Mouse (Mus musculus) MEL (cell line): ENCODE data around the gene Kmt2d. TPM values are rescaled to one million over a fixed set of nuclear protein-coding genes. Genes with fewer than 3 reads are reported as not detected.
"Not testable (repeated sequence)": the region's sequence is repeated elsewhere in the genome, so short reads cannot be mapped to it uniquely, and the experiment has no call there.

Source experiments
- DNase-seq: peaks from one replicate; pipeline ENCODE4 v3.0.0; 2011; ENCODE audit warnings: low read depth, low spot score
- H3K27ac ChIP-seq: 2 replicates; pipeline ENCODE4 v1.5.1; 2012; ENCODE audit warnings: low read depth, mild to moderate bottlenecking, control low read depth, low read length, moderate library complexity; ENCODE audit not compliant: control insufficient read depth
- H3K27me3 ChIP-seq, 2 experiments: fragments of 150-350 bp in 1 of 2; sonication (generic) in 1 of 2; 2 replicates each; pipeline ENCODE4 v1.6.1; 2012; ENCODE audit warnings: low read length in 2 of 2, mild to moderate bottlenecking in 2 of 2, improper control_type of control experiment in 1 of 2, moderate library complexity in 1 of 2; ENCODE audit not compliant: insufficient read depth in 2 of 2, control insufficient read depth in 1 of 2
- H3K36me3 ChIP-seq, 2 experiments: 2 replicates each; pipeline ENCODE4 v1.6.1; 2012 to 2014; ENCODE audit warnings: low read length in 2 of 2, improper control_type of control experiment in 1 of 2, inconsistent platforms in 1 of 2, mild to moderate bottlenecking in 1 of 2; ENCODE audit not compliant: insufficient read depth in 2 of 2, control insufficient read depth in 1 of 2
- H3K4me1 ChIP-seq, 2 experiments: fragments of 150-350 bp in 1 of 2; sonication (generic) in 1 of 2; 2 replicates each; pipeline ENCODE4 v1.6.1; 2012; ENCODE audit warnings: low read length in 2 of 2, improper control_type of control experiment in 1 of 2, mild to moderate bottlenecking in 1 of 2; ENCODE audit not compliant: insufficient read depth in 2 of 2, control insufficient read depth in 1 of 2
- H3K4me3 ChIP-seq, 2 experiments: fragments of 150-350 bp in 1 of 2; sonication (generic) in 1 of 2; 2 replicates each; pipeline ENCODE4 v1.5.1; 2012; ENCODE audit warnings: low read depth in 2 of 2, low read length in 2 of 2, mild to moderate bottlenecking in 2 of 2, moderate library complexity in 2 of 2, control low read depth in 1 of 2, improper control_type of control experiment in 1 of 2; ENCODE audit not compliant: control insufficient read depth in 1 of 2, insufficient read depth in 1 of 2
- H3K79me2 ChIP-seq: 2 replicates; pipeline ENCODE4 v1.6.1; 2012; ENCODE audit warnings: mild to moderate bottlenecking, low read length, moderate library complexity; ENCODE audit not compliant: control insufficient read depth, poor library complexity, insufficient read depth
- H3K9ac ChIP-seq: 2 replicates; pipeline ENCODE4 v1.6.1; 2012; ENCODE audit warnings: low read depth, mild to moderate bottlenecking, control low read depth, low read length, moderate library complexity; ENCODE audit not compliant: control insufficient read depth, poor library complexity, severe bottlenecking
- H3K9me3 ChIP-seq: fragments of 150-350 bp; sonication (generic); replicated peaks from 2 replicates; pipeline ENCODE4 v1.6.1; 2012; ENCODE audit warnings: mild to moderate bottlenecking, low read length, improper control_type of control experiment, moderate library complexity; ENCODE audit not compliant: insufficient read depth
- CTCF ChIP-seq, 3 experiments: IDR thresholded peaks in 2 of 3; conservative IDR thresholded peaks in 1 of 3; 2 replicates each; pipeline ENCODE4 v1.5.1; 2011 to 2012; ENCODE audit warnings: low read length in 3 of 3, low read depth in 2 of 3, mild to moderate bottlenecking in 2 of 3, improper control_type of control experiment in 1 of 3, inconsistent platforms in 1 of 3, mixed read lengths in 1 of 3, moderate library complexity in 1 of 3; ENCODE audit not compliant: control insufficient read depth in 1 of 3, insufficient read depth in 1 of 3, poor library complexity in 1 of 3, severe bottlenecking in 1 of 3
- EP300 ChIP-seq, 2 experiments: IDR thresholded peaks; 2 replicates each; pipeline ENCODE4 v1.6.1; 2011; ENCODE audit warnings: improper control_type of control experiment in 2 of 2, low read length in 2 of 2, low read depth in 1 of 2, mild to moderate bottlenecking in 1 of 2
- KAT2A ChIP-seq: conservative IDR thresholded peaks from 2 replicates; pipeline ENCODE4 v1.6.1; 2012; ENCODE audit warnings: low read depth, low read length, improper control_type of control experiment, inconsistent platforms
- MAFK ChIP-seq: IDR thresholded peaks from 2 replicates; pipeline ENCODE4 v1.6.1; 2011; ENCODE audit warnings: low read depth, mild to moderate bottlenecking, low read length, improper control_type of control experiment, borderline replicate concordance
- MAZ ChIP-seq: IDR thresholded peaks from 2 replicates; pipeline ENCODE4 v1.6.1; 2012; ENCODE audit warnings: low read depth, mild to moderate bottlenecking, inconsistent platforms, low read length, improper control_type of control experiment
- RAD21 ChIP-seq: IDR thresholded peaks from 2 replicates; pipeline ENCODE4 v1.6.1; 2011; ENCODE audit warnings: mild to moderate bottlenecking, low read depth, low read length, improper control_type of control experiment
- RCOR1 ChIP-seq: IDR thresholded peaks from 2 replicates; pipeline ENCODE4 v1.6.1; 2012; ENCODE audit warnings: low read depth, mild to moderate bottlenecking, inconsistent platforms, low read length, improper control_type of control experiment
- SIN3A ChIP-seq: IDR thresholded peaks from 2 replicates; pipeline ENCODE4 v1.6.1; 2012; ENCODE audit warnings: low read length, improper control_type of control experiment, inconsistent platforms
- TCF12 ChIP-seq: IDR thresholded peaks from 2 replicates; pipeline ENCODE4 v1.6.1; 2014; ENCODE audit warnings: low read depth, mild to moderate bottlenecking, inconsistent platforms, low read length, improper control_type of control experiment, moderate library complexity
- UBTF ChIP-seq: IDR thresholded peaks from 2 replicates; pipeline ENCODE4 v1.6.1; 2012; ENCODE audit warnings: low read depth, mild to moderate bottlenecking, inconsistent platforms, low read length, improper control_type of control experiment, moderate library complexity, borderline replicate concordance; ENCODE audit not compliant: insufficient read depth
- ZMIZ1 ChIP-seq: IDR thresholded peaks from 2 replicates; pipeline ENCODE4 v1.6.1; 2012; ENCODE audit warnings: low read depth, mild to moderate bottlenecking, inconsistent platforms, low read length, improper control_type of control experiment, moderate library complexity
- ZNF384 ChIP-seq: IDR thresholded peaks from 2 replicates; pipeline ENCODE4 v1.6.1; 2012; ENCODE audit warnings: low read depth, mild to moderate bottlenecking, inconsistent platforms, low read length, improper control_type of control experiment
- polyA plus RNA-seq, 2 experiments: library from polyadenylated mRNA; stranded (reverse) in 1 of 2; unstranded in 1 of 2; fragments of >175 nt in 1 of 2; fragments of >200 nt in 1 of 2; gene quantifications; 2 replicates each; pipeline versions ENCODE4 v1.2.1 to v1.2.4; 2012; ENCODE audit warnings: low replicate concordance in 2 of 2, low read depth in 1 of 2; ENCODE audit not compliant: insufficient read length in 2 of 2, insufficient read depth in 1 of 2, missing spikeins in 1 of 2
- total RNA-seq: library from RNA; depleted of rRNA; stranded (reverse); fragments of 300-350 nt; gene quantifications from 2 replicates; pipeline ENCODE4 v1.2.3, GENCODE M21; 2012; rRNA removed

Gene Kmt2d
- 12.5 and 15.4 TPM in 2 replicates for total RNA-seq
- polyA plus RNA-seq = 10 to 100 TPM; 42.0 to 47.7 TPM

- Histone ChIP-seq H3K27me3 (no peaks in the 10 kb centered on the region), H3K9ac (peak within 1 kb of the TSS; percentile 96), H3K4me1 (peaks cover 14 to 21% of the 10 kb centered on the region in 2 experiments), H3K27ac (peak within 1 kb of the TSS; percentile 86), H3K36me3 (peaks cover under 1 to 23% of the 10 kb centered on the region in 2 experiments; a peak in 3 of 4 replicates), H3K9me3 (no peaks in the 10 kb centered on the region), H3K4me3 (peak within 1 kb of the TSS; percentile 78 to 92), H3K79me2 (peaks cover 61% of the 10 kb centered on the region)
- peak; percentile 38 for TF ChIP-seq ZNF384
- TF ChIP-seq SIN3A = no peak; the same call in 1 of the 2 replicates
- TF ChIP-seq MAFK = no peak
- TF ChIP-seq TCF12 = peak; percentile 19; the same call in 1 of the 2 replicates
- no peak; the same call in 1 of the 2 replicates for TF ChIP-seq MAZ
- no peak for TF ChIP-seq CTCF (IDR thresholded peaks at IDR 0.05 in 2 of 3, conservative IDR thresholded peaks at IDR 0.05 in 1 of 3; ENCODE audit: control insufficient read depth in 1 of 3, insufficient read depth in 1 of 3, low read depth in 2 of 3, low read length in 3 of 3, poor library complexity in 1 of 3, severe bottlenecking in 1 of 3)
- no peak; the same call in 1 of the 2 replicates for TF ChIP-seq KAT2A
- TF ChIP-seq UBTF = peak; percentile 89; the same call in 1 of the 2 replicates
- TF ChIP-seq RAD21 = no peak
- no peak for TF ChIP-seq ZMIZ1
- no peak for TF ChIP-seq EP300 (IDR thresholded peaks at IDR 0.05; ENCODE audit: low read depth in 1 of 2, low read length in 2 of 2)
- peak; percentile 55 for DNase-seq
Observed at GRCm38 (mm10) chr15:98871070-98871915, at the start of gene Kmt2d. Kmt2d (minus strand) TSS chr15:98871204.

GRCm38 (mm10) chr15:98918499-98918895, 47.5 kb upstream of the Kmt2d start:
- Histone ChIP-seq H3K27ac (peak overlapping the region; percentile 41), H3K4me3 (peak overlapping the region; percentile 59 to 65), H3K9ac (peak overlapping the region; percentile 69), H3K36me3 (peaks cover 0 to 12% of the 10 kb centered on the region in 2 experiments; a peak in 2 of 4 replicates), H3K4me1 (peaks cover 9 to 10% of the 10 kb centered on the region in 2 experiments; a peak in 3 of 4 replicates)
- H3K79me2 ChIP-seq, H3K27me3 ChIP-seq, H3K9me3 ChIP-seq: not testable (repeated sequence)
- peak; percentile 22 for DNase-seq
- TF ChIP-seq RCOR1 = peak; percentile 7; the same call in 1 of the 2 replicates
